Mouse (Mus musculus) brain, embryonic 14.5 days (tissue): ENCODE data around the gene Arpc4. TPM values are rescaled to one million over a fixed set of nuclear protein-coding genes. Genes with fewer than 3 reads are reported as not detected.
A peak's percentile ranks its signal among the peaks of the same experiment; 100 is the strongest.

Source experiments
- DNase-seq: peaks from one replicate; pipeline ENCODE4 v3.0.0-alpha.2; 2011; ENCODE audit warnings: low read depth
- CTCF ChIP-seq: fragments of 200-500 bp; IDR thresholded peaks from 2 replicates; pipeline ENCODE4 v1.5.1; 2012; ENCODE audit warnings: inconsistent platforms, mild to moderate bottlenecking, moderate library complexity, borderline replicate concordance; ENCODE audit not compliant: insufficient read depth, insufficient read length; ENCODE audit errors: extremely low read depth
- POLR2A ChIP-seq: fragments of 200-500 bp; IDR thresholded peaks from 2 replicates; pipeline ENCODE4 v1.6.1; 2012; ENCODE audit warnings: mild to moderate bottlenecking, inconsistent platforms, borderline replicate concordance; ENCODE audit not compliant: poor library complexity, insufficient read depth, insufficient read length, severe bottlenecking; ENCODE audit errors: extremely low read depth
- polyA plus RNA-seq: library from polyadenylated mRNA; depleted of rRNA; stranded (reverse); fragments of >200 nt; gene quantifications from 2 replicates; pipeline ENCODE4 v1.2.3, GENCODE M21; 2012

Arpc4 gene
- polyA plus RNA-seq, 1 experiment = 127 TPM

GRCm38 (mm10) chr6:113388960-113389359 is 11.0 kb downstream of the Arpc4 start, which contains the start of gene Ttll3:
TSS of gene Ttll3 (plus strand) at chr6:113389260.
- TF ChIP-seq CTCF (no peak), POLR2A (no peak)
- no peak for DNase-seq

DNA sequence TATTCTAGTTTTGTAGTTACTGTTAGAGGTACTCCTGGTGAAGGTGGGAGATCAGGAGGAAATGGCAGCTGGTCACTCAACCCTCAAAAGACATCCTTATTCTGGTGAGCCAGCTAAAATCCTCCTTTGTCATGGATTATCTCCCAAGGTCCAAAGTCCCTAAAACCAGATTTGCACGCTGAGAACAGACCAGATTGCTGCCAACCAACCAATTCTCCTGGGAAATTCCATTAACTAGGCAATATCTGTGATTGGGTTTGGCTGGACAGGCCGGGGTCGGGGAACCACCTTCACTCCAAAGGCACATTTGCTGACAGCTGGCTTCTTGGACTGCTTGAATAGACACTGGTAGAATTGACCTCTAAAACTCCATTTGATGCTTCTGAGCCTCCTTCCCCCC is 12.8 kb downstream of the Arpc4 start:
- TF ChIP-seq POLR2A (no peak), CTCF (no peak)
- DNase-seq = no peak

GRCm38 (mm10) chr6:113392015-113392386 is 14.1 kb downstream of the Arpc4 start:
- TF ChIP-seq POLR2A (no peak), CTCF (no peak)
- DNase-seq = no peak

DNA sequence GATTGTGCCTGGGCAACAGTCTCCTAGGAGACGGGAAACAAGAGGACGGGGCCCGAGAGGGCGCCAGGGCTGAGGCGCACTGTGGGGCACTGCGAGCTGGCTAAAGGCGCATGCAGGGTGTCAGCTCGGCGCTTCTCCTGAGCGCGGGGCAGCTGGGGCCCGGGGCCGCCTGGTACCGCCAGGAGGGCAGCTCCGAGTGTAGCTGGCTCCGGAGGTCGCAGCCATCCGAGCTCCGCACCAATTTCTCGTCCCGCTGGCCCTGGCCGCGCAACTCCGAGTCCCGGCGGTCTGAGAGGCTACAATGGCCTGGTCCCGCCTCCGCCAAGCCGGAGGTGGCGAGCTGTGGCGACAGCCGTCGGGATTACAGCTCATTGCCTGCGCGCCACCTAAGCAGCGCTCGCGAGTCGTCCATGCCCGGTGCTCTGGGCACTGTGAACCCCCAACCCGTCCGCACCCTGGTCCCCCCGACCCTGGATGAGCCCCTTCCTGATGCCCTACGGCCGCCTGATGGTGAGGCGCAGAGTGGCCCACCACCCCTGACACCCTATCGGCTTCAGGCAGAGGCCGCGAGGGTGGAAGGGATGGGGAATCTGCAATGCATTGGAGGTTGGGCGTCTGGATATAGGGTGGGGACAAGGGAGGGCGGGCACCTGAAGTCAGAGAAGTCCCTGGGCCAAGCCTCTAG is 14.6 kb downstream of the Arpc4 start:
- TF ChIP-seq CTCF (no peak), POLR2A (no peak; the same call in 1 of the 2 replicates)
- DNase-seq = peak; percentile 86

- TF ChIP-seq POLR2A = no peak
- TF ChIP-seq CTCF = no peak
Measured at GRCm38 (mm10) chr6:113393951-113394350, 16.0 kb downstream of the Arpc4 start.

DNA sequence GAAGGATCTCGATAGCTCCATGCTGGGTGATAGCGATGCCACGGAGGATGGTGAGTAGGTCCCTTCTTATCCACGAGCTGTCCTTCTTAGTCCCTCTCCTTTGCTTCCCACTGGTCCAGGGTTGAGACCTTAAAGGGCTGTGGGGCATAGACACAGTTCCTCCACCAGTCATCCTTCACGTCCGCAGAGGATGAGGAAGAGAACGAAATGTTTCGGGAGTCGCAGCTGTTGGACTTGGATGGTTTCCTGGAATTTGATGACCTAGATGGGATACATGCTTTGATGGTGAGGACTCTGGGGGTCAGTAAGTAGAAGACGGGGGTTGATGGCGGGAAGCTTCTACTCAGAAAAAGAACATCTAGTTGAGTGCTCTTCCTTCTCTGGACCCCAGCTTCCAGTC is 16.9 kb downstream of the Arpc4 start:
- DNase-seq = no peak
- TF ChIP-seq CTCF (no peak), POLR2A (no peak)

More at GRCm38 (mm10) chr6:113393951-113394350, 16.0 kb downstream of the Arpc4 start:
- DNase-seq = no peak

- TF ChIP-seq POLR2A = no peak
- TF ChIP-seq CTCF = no peak
- DNase-seq = no peak
Measured at GRCm38 (mm10) chr6:113395501-113395900, 17.6 kb downstream of the Arpc4 start.

DNA sequence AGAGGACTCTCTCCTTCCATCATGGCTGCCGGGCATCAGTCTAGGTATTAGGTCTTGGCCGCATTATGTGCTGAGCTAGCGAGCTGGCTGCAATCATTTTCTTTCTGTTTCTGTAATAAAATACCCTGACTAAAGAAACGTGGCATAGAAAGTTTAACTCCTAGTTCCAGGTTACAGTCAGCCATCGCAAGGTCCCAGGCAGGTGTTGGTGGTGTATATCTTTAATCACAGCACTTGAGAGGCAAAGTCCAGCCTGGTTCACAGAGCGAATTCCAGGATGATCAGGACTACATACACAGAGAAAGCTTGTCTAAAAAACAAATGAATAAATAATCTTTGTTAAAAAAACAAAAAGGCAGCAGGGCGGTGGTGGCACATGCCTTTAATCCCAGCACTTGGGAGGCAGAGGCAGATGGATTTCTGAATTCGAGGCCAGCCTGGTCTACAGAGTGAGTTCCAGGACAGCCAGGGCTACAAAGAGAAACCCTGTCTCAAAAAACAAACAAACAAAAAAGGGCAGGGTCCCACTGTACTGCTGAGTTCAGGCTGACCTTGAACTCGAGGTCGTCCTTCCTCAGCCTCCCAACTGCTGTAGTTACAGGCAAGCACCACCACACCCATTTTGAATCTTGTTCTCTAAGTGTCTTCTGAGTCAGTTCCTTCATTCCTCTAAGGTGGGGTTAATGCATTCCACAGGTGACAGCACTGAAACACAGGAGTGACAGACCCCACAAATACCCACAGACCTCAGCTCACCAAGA is 18.5 kb downstream of the Arpc4 start:
- no peak for DNase-seq
- TF ChIP-seq POLR2A = no peak
- no peak for TF ChIP-seq CTCF

GRCm38 (mm10) chr6:113402094-113402493 is 24.2 kb downstream of the Arpc4 start:
- TF ChIP-seq POLR2A (no peak), CTCF (no peak)
- DNase-seq = no peak

GRCm38 (mm10) chr6:113404649-113405448 is 26.9 kb downstream of the Arpc4 start:
- DNase-seq = no peak
- TF ChIP-seq CTCF = no peak
- no peak for TF ChIP-seq POLR2A

DNA sequence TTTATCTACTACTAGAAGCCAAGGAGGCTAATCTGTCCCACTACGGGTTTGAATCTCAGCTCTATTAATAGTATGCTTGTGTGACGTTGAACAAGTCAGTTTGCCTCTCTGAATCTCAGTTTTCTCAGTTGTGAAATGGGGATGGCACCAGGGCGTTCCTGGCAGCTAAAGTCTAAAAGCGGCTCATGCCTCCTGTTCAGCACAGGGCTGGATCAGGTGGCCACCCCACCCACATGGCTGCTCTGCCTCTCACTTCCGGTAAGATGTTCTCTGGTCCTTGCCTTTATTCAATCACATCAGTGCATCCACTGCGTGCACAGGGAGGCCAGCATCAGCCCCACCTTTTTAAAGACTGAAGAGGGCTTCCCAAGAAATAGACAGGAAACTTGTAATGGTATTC is 27.6 kb downstream of the Arpc4 start:
- no peak for DNase-seq
- no peak for TF ChIP-seq CTCF
- no peak for TF ChIP-seq POLR2A

DNA sequence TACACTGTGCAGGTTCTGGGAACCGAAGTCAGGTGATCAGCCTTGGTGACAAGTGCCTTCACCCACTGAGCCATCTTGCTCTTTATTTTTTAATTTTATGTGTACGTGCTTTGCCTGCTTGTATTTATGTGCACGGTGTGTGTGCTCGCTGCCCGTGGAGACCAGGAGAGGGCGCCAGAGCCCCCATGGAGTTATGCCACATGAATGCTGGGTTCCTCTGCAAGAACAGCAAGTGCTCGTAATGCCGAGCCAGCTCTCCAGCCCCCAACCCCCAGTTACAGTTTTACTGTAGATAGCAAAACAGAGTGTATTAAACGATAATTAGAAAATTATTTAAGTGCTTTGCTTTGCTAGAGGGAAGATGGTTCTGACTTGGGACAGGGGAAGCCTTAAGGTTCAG is 28.8 kb downstream of the Arpc4 start:
- no peak for TF ChIP-seq POLR2A
- peak; percentile 33; the same call in 1 of the 2 replicates for TF ChIP-seq CTCF
- no peak for DNase-seq
